Mouse (Mus musculus) brain, embryonic 18.5 days (tissue): Measurements from ENCODE around the gene Yes1.
"Not testable (repeated sequence)": the region's sequence is repeated elsewhere in the genome, so short reads cannot be mapped to it uniquely, and the experiment has no call there.

ENCODE experiments used
- DNase-seq: peaks from one replicate; pipeline ENCODE4 v3.0.0-alpha.2; 2012; ENCODE audit warnings: low read depth, low spot score

Gene Yes1

DNA sequence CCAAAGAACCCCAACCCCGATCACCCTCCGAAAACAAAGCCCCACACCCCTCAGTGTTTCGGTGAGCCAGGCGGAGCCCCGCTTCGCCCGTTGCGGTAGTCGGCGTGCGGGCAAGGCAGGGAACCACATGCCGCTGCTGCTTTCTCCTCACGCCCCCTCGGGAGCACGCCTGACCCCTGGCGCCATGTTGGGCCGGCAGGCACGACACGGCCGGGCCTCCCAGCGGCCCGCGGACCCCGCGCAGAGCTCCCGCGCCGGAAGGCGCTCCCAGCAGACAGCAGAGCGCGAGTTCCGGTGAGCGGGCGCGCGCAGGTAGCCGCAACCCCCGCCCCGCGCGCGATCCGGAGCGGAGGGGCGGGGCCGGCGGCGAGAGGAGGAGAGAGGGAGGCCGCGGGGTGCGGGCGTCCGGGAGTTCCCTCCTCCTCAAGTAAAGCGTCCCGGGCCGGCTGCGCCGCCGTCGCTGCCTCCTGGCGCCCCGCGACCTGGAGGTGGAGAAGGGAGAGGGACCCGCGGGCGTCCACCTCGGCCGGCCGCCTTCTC, at the start of gene Yes1:
Gene Yes1, plus strand, starts transcription at position 371 of the 540 bp plus-strand sequence.
- no peak for DNase-seq

DNA sequence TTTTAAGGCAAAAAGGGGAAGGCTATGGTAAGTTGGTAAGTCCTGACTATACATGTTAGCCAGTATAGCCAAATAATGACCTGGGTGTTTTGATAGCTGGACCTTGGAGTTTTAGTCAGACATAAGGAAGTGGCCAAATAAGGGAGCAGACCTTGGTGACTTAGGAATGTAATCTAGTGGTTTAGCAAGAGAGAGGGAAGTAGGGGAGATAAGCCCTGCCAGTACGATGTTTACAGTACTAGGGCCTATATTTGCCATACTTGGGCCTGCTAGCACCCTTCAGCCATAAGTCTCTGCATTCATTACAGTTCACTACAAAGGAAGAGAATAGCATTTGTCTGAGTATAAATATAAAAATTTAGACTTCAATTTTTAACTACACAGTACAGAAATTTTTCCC, 46.3 kb upstream of the Yes1 start:
- DNase-seq = no peak

DNA sequence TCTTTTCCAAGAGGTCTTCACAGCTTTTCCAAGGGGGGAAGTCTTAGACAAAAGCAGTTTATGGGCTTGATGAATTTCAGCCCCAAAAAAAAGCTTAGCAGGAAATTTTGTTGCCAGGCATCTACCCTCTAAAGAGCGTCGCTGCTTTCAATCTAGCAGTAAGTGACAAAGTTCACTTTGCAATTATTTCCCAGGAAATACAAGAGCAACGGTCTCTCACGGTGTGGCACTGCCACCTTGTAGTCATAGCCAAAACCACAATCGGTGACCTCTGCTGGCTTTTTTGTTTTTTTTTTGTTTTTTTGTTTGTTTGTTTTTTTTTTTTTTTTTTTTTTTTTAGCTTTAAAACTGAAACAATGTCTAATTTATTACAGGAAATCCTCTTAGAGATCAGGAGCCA, 39.2 kb upstream of the Yes1 start:
- no peak for DNase-seq

DNA sequence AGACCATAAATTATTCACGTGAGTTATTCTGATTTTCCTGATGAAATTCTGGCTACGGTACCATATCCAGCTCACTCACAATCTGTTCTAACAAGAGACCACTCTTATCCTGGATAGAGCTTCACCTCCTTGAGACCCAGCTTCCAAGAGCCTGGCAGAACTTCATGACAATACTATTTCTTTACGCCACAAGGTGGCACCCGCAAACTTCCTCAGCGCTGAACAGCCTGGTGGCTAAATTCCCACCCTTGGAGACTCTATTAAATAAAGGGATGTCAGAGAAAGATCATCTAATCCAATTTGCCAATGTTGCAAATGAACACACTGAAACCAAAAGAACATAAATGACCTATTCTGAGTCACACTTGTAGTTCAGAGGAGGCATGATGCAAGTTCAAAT, 22.8 kb upstream of the Yes1 start:
- DNase-seq = no peak

DNA sequence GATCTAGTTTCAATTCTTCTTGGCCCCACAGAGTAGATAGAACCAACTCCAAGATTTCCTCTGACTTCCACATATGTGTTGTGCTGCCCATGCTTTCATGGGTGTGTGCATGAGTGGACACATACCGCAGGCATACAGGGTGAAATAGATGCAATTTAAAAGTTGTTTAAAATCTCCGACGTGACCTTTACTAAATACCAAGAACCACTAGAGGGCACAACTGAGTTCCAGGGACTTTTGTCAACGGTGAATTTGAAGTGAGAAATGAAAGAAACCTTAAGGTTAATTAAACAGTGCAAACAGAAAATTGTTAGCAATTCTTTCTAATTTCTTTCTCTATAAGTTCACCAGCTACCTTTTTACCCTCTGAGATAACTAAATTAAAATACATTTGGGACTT, 17.2 kb upstream of the Yes1 start:
- DNase-seq = no peak

DNA sequence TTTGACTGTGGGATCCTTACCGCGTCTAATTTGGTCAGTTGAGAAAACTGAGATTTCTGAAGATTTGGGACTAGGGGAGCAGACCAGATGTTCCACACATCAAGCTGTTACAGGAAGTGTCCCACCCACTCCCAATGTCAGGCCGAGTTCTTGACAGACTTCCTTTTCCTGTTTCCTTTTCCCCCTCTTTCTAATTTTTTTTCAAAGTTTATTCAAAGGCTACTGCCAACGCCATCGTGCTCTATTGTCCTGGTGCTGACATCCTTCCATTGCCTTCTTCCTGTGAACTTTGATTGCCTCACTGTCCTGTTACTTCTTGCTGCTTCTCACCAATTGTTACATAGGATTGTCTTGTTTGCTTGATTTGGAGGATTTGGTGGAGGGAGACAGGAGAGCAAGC, 16.6 kb upstream of the Yes1 start:
- DNase-seq = no peak

DNA sequence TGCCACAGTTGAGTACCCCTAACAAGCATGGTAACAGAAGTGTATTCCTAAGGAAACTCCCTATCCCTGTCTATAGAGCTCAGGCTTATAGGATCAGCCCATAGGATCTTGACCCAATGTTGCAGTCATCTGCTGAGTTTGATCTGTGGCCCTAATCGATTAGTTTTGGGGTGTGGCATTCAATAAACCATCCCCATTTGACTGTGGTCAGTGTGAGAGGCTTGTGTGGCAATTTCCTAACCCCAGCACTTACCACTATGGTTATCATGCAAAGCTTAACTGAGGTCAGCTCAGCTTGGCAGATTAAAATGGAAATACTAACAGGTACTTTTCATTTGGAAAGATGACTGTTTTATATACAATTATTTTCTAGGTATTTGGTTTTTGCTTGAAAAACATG, 5.1 kb upstream of the Yes1 start:
- DNase-seq = no peak

DNA sequence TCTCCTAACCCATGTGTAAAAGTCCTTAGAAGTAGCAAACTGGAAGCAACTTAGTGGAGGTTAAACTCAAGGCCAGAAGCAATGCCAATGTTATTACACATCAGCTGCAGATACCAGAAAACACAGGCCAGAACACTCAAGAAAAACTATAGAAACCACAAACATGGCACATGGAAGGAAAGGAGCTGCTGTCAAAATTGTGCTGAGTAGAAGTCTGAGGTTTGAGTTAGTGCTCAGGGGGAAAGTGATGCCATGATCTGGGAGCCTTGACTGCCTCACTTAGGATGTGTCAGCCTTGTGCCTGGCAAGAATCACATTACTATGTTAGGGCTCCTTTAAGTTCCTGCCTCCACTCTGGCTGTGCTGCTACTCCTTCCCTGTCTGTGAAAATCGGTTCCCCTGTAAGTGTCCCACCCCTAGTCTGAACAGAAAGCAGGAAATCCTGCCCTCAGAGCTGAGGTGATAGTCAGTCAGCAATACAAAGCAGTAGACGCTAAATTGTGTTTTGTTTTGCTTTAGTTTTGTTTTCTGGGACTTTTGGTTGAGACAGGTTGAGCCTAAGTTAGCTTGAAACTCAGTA, 3.1 kb upstream of the Yes1 start:
- DNase-seq = no peak

DNA sequence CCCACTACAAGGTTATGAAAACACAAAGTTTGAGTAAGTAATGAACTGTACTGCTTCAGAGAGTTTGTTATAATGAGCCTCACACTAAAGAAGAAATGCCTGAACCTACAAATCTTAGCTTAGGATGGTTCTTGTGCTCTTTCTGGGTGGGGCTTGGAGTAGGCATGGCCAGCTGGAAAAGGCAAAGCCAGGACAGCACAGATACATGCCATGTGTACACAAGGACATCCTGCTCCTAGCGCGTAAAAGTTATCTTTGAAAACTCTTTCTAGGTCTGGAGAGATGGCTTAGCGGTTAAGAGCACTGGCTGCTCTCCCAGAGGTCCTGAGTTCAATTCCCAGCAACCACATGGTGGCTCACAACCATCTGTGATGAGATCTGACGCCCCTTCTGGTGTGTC, 2.5 kb upstream of the Yes1 start:
- DNase-seq = no peak

DNA sequence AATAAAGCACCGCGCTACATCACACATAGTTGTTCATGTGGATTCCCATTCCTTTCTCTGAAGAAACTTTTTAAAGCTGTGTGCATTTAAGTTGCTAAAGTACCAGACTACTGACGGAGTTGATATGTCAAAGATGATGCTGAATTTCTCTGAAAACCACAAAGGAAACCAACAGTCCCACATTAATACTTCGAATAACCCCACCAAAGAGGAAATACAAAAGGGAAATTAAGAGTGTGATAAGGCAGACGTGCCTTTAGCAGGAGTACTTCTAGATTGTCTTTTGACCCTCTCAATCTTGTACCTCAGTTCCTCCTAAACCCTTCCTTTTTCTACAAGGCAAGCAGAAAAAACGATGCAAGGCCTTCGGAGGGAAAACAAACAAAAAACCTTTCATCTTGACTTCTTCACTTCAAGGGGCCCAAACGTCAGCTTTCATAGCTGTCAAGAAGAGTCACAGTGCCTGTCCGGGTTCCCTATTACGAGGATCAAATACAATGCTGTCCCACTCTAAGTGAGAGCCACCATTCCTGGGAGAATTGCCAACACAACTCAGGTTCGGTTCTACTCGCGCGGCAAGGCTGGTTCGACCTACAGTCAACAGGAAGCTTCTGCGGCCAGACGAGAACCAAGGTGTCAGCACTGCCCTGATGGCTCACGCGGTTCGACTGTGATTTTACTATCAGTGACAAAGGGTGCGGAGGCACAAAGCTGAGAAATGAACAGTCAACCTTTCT, 739 bp upstream of the Yes1 start:
- DNase-seq = no peak

DNA sequence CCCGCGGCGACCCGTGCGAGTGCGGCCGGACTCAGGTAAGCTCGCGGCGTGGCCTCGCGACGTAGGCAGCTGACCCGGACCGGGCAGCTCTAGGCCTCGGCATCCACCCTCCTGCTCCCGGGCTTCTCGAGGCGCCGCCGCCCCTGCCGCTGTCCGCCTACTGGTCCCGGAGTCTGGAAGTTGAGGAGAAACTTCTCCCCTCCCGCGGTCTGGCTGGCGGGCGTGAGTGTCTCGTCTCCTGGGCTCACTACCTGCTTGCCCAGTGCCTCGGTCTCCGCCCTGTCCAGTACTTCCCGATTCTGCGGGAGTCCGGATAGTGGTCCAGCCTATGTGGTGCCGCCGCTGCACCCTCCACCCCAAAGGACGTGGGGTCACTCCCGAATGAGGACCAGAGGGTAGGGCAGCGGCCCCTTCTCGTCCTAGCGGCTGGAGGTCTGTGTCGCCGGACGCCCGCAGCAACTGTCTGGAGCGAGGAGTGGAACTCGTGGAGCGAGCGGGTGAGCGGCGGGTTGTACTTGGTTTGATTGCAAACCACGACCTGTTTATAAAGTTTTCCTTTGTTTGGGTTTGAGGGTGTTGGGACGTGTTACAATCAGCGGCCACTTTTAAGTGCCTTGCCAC, 480 bp downstream of the Yes1 start:
- DNase-seq = no peak

DNA sequence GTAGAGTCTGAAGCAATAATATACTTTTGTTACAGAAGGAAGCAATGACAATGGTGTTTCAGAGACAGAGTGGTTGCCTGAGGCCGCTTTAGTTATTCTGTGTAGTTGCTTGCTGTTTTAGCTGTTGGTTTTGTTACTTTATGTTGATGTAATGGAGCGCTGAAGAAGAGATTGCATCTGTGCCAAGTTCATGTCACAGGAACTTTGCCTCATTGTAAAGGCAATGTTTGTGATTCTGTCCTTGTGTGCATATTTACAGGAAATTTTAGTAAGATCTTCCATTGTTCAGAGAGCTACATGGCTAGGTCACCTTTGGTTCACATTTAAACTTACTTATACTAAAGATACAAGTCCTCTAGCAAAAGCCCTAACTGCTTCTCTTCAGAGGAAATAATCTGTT, 3.3 kb downstream of the Yes1 start:
- no peak for DNase-seq

DNA sequence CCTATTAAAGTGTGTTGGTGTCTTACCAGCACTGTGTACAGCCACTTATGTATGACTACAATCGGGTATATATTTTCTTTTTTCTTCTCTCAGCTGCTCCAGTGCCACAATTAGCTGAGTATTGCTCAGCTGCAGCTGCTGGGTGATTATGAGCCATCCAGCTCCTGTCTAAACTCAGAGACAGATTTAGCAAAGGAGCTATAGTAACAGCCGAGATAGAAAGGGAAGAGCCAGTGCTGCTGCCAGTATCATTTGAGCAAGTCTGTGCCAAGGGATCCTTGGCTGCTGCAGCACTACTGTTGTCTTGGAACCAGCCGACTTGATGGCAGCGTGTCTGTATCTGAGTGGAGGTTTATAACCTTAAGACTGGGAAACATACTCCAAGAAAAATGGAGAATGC, 3.7 kb downstream of the Yes1 start:
- DNase-seq = peak; percentile 59

DNA sequence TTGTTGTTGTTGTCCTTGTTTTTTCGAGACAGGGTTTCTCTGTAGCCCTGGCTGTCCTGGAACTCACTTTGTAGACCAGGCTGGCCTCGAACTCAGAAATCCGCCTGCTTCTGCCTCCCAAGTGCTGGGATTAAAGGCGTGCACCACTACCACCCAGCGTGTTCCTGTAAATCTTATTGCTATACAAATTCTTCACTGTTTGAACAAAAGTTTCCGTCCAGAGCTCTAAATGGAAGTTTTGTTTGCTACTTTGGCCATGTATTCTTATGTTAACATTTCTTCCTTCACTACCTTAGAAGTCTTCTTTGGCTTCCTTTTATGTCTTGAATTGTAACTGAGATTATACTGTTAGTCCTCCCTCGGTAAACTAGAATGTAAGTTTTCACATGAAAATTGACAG, 5.5 kb downstream of the Yes1 start:
- not testable (repeated sequence) for DNase-seq

DNA sequence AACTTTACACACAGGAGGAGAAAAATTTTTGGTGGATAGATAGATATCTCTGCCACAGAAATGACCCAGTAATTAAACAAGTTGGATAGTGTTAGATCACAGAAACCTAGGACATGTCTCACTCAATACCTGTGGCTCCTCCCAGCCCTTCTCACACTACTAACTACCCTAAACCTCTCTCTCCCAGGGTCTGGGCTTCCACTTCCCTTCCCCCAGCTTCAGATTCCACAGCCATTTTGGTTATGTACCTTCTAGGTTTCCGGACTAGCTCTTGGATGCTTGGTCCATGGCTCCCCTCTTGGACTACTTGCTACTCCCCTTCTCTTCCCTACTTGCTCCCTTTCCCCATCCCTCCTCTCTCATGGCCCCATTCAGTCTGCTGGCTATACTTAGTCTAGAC, 6.9 kb downstream of the Yes1 start:
- DNase-seq = no peak

DNA sequence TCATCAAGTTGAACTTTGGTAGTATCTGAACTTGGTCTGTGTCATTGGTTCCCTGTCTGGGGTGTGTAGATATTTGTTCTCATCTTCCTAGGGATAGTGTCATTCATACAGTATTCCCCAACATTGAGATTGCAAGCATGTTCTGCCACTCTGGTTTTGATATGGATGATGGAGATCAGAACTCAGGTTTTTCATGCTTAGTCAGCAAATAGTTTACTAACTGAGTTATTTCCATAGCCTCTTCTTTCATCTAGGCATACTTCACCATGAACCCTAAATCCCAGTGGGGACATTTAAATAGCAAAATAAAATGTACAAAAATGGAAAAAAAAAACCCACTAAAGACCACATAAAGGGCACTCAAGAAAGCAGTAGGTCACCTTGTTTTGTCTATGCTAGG, 12.7 kb downstream of the Yes1 start:
- no peak for DNase-seq

DNA sequence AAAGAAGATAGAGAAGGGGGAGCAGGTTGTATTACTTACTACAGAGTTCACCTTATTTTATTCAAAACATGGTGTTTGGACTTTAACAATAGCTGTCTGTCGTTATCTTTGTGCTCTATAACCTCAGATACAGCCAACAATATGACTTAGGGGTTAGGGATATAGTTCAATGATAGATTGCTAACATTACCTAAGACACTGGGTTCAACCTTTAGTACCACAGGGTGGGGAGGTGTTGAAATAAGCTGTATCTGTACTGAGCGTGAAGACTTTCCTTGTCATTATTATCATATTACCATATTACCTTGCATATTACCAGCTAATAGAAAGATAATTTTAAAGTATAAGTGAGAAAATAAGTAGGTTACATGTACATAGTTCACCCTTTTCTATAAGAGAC, 13.8 kb downstream of the Yes1 start:
- no peak for DNase-seq

DNA sequence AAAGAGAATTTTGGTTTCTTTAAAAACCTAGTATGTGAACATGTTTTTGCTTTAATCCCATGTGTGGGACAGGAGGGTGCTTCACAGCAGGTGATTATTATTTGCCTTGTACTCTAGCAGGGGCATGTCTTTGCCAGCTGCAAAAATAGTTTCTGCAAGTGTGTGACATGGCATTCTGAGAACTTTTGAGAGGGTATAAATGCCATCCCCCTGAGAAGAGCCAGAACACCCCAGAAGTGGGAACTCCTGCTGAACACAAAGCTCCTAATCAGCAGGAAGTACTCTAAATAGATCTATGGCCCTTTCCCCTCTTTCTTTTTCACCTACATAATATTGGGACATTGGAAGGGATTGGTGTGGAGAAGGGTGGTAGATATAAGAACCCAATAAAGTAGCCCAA, 22.2 kb downstream of the Yes1 start:
- DNase-seq = no peak

DNA sequence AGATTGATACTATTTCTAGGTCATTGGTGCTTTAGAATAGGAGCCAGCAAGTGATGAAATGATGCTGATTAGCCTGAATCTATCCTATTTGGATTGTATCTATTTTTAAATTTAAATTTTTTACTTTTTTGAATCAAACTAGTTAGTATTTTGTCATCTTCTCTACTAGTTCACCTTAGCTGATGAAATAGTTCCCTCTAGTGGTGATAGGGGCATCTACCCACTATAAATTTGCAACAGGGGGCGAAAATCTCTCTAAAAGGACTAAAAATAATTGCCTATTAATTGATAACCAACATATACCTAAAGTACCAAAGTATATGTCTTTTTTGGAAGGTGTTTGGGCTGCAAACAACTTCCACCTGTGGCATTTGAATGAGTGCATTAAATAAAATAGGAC, 46.4 kb downstream of the Yes1 start:
- DNase-seq = no peak

DNA sequence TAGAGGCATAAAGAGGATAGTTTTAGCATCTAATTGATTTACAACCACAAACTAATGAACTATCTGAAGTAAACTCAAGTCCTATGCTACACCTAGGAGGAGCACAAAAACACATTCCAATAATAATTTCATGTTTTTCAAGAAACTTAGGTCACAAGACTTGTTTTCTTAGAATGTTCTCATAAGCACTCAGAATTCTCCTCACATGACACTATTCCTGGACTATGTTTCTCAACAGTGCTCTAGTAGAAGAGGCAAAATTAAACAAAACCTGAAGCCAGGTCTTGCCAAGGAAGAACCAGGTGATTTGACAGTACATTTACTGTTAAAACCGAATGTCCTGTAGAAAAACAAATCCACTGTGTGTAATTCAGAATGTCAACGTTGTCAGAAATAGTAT, 71.5 kb downstream of the Yes1 start:
- no peak for DNase-seq

DNA sequence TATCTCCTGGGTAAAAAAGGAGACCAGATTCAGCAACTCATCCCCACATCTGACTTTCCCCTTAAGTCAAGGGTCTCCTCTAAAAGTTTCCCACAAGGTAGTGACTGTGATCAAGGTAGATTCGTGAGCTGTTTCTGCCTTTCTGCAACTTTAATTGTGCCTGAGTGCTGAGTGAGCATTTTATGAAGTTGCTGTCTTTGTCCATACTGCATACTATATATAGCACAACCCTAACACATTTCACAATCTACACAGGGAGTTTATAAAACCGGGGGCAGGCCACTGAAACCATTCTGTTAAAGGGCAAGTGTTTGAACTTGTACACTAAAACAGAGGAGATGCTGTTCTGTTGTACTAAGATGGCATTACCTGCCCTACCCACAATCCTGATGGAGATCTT, 82.4 kb downstream of the Yes1 start:
- DNase-seq = no peak

DNA sequence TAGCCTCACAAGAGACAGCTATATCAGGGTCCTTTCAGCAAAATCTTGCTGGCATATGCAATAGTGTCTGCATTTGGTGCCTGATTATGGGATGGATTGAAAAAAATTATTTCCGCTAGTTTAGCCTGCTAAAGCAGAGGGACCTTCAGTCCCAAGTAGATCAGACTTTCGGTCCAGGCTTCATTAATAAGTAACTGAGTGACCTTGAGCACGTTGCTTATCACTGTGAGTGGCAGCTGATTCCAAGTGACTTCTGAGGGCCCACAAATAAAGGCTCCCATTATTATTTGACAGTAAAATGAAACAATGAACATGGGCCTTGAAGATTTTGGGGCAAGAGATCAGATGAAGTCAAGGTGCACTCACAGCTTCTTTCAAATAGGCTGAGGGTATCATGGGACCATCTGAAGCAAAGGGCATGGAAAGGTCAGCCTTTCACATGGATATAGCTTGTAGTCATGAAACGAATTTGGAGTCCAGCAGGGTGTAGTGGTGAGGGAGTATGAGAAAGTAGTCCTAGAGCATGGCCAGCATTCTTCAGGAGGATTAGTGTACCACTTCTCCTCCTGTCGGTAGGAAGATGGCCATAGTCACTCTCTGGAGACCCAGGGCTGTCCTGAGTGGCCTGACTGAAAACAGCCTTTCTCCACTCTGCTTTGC, 86.4 kb downstream of the Yes1 start:
- no peak for DNase-seq
